Mouse (Mus musculus): ENCODE data around the gene Gm10959.

GRCm38 (mm10) chr3:122888371-122888819, 30.8 kb downstream of the Gm10959 start:
- TF ChIP-seq POLR2A (IDR thresholded peaks at IDR 0.05; ENCODE audit: low read depth, low read length), result no peak
- TF ChIP-seq CTCF (IDR thresholded peaks at IDR 0.05; ENCODE audit: extremely low read depth, insufficient read length, insufficient replicate concordance, low read depth, low read length), result no peak
